Mouse (Mus musculus) lung, embryonic 16.5 days (tissue): ENCODE measurements around the gene Soga1. TPM values are rescaled to one million over a fixed set of nuclear protein-coding genes. Genes with fewer than 3 reads are reported as not detected.

Source experiments
- ATAC-seq: fragments of 200-750 bp; cut with Nextera tagmentation; 2 replicates; pipeline ENCODE4 v1.8.0; 2017; ENCODE audit warnings: low read depth, mild to moderate bottlenecking, moderate library complexity
- H3K27ac ChIP-seq: fragments of 300-500 bp; sonication (generic); 2 replicates; pipeline ENCODE4 v1.5.1; 2014; ENCODE audit warnings: mild to moderate bottlenecking, control low read depth, low read length
- H3K27me3 ChIP-seq: fragments of 300-500 bp; sonication (generic); 2 replicates; pipeline ENCODE4 v1.6.1; 2014; ENCODE audit warnings: low read depth, low read length, mixed read lengths; ENCODE audit not compliant: control insufficient read depth, insufficient read depth
- H3K36me3 ChIP-seq: fragments of 300-500 bp; sonication (generic); 2 replicates; pipeline ENCODE4 v1.6.1; 2014; ENCODE audit warnings: low read length; ENCODE audit not compliant: control insufficient read depth, insufficient read depth
- H3K4me1 ChIP-seq: fragments of 300-500 bp; sonication (generic); replicated peaks from 2 replicates; pipeline ENCODE4 v1.6.1; 2014; ENCODE audit warnings: low read length, mixed read lengths; ENCODE audit not compliant: control insufficient read depth, insufficient read depth
- H3K4me2 ChIP-seq: fragments of 300-500 bp; sonication (generic); 2 replicates; pipeline ENCODE4 v1.6.1; 2014; ENCODE audit warnings: low read depth, low read length, control low read depth
- H3K4me3 ChIP-seq: fragments of 300-500 bp; sonication (generic); 2 replicates; pipeline ENCODE4 v1.5.1; 2014; ENCODE audit warnings: mild to moderate bottlenecking, low read length, control low read depth
- H3K9ac ChIP-seq: fragments of 300-500 bp; sonication (generic); 2 replicates; pipeline ENCODE4 v1.6.1; 2014; ENCODE audit warnings: low read length, control low read depth
- H3K9me3 ChIP-seq: fragments of 300-500 bp; sonication (generic); 2 replicates; pipeline ENCODE4 v1.6.1; 2016; ENCODE audit warnings: low read length; ENCODE audit not compliant: control insufficient read depth
- WGBS: fragments of 180-500 bp; shearing (Covaris S2); extraction: QIAGEN DNeasy Blood & Tissue Kit; methylation state at CpG from one replicate; pipeline ENCODE4 v1.1.7; 2014; 5-methylcytosine and 5-hydroxymethylcytosine counted together
- polyA plus RNA-seq: library from polyadenylated mRNA; unstranded; fragments of >200 nt; fragmentation: Nextera tagmentation; extraction: Ambion mirVana; gene quantifications from 2 replicates; pipeline ENCODE4 v1.2.1, GENCODE M21; 2015

The Soga1 gene
- polyA plus RNA-seq, 1 experiment from 2014 or later = 4.1 TPM

DNA sequence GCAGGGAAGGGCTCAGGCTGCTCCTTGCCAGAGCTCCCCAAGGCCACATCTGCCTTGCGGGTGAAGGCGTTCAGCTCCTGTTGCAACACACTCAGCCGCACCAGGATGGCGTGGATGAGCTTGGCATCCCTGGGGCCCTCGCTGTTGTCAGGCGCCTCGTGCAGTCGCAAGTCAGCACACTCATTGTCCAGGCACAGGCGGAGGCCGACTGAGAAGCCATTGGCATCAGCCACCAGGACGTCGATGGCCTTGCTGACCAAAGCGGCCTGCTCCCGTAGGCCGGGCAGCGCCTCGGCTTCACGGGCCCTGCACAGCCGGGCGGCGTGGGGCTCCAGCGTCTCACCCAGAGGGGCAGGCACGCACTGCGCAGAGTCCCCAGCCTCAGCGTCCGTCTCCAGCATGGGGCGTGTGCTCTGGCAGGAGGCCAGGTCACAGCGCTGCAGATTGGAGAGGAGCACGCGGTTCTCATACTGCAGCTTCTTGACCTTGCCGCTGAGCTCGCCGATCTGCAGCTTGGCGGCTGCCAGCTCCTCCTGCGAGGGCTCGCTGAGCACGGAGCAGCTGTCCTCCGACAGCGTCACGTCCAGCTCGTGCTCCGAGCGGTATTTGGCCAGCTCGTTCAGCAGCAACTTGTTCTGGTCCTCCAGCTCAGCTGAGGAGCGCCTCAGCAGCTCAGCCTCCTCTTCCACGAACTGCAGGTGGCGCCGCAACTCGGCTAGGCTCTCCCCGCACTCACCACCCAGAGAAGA, 39.0 kb downstream of the Soga1 start:
- no peaks in the 10 kb centered on the region for H3K9me3 ChIP-seq
- peak overlapping the region; percentile 32; the same call in 1 of the 2 replicates for H3K9ac ChIP-seq
- no peak overlapping the region for H3K4me2 ChIP-seq
- H3K27me3 ChIP-seq = no peaks in the 10 kb centered on the region
- peaks cover 51% of the 10 kb centered on the region for H3K36me3 ChIP-seq
- no peak overlapping the region for H3K4me3 ChIP-seq
- H3K4me1 ChIP-seq = peaks cover 22% of the 10 kb centered on the region
- 56% methylated on average over 50 of the region's 50 CpGs for WGBS
- ATAC-seq = peak; percentile 96
- peak overlapping the region; percentile 76 for H3K27ac ChIP-seq

- H3K9me3 ChIP-seq = no peaks in the 10 kb centered on the region
- no peak for ATAC-seq
- no peak overlapping the region for H3K4me2 ChIP-seq
- peaks cover 14% of the 10 kb centered on the region for H3K4me1 ChIP-seq
- H3K27ac ChIP-seq = peak overlapping the region; percentile 10; the same call in 1 of the 2 replicates
- H3K9ac ChIP-seq = no peak overlapping the region
- peaks cover 57% of the 10 kb centered on the region for H3K36me3 ChIP-seq
- no peaks in the 10 kb centered on the region for H3K27me3 ChIP-seq
- WGBS = 75% methylated on average over 9 of the region's 9 CpGs
- no peak overlapping the region for H3K4me3 ChIP-seq
Measured at GRCm38 (mm10) chr2:157037303-157037702, 41.8 kb downstream of the Soga1 start.

- peaks cover 14% of the 10 kb centered on the region for H3K4me1 ChIP-seq
- H3K9me3 ChIP-seq = no peaks in the 10 kb centered on the region
- no peaks in the 10 kb centered on the region for H3K27me3 ChIP-seq
- H3K9ac ChIP-seq = no peak overlapping the region
- no peak overlapping the region for H3K4me2 ChIP-seq
- peaks cover 56% of the 10 kb centered on the region for H3K36me3 ChIP-seq
- no peak overlapping the region for H3K4me3 ChIP-seq
- WGBS = 85% methylated on average over 8 of the region's 8 CpGs
- no peak overlapping the region for H3K27ac ChIP-seq
- no peak for ATAC-seq
Measured at GRCm38 (mm10) chr2:157036400-157036799, 42.7 kb downstream of the Soga1 start.

- WGBS = 88% methylated on average over 7 of the region's 7 CpGs
- no peak for ATAC-seq
Measured at GRCm38 (mm10) chr2:157035371-157035770, 43.7 kb downstream of the Soga1 start.

GRCm38 (mm10) chr2:157030804-157031203, 48.2 kb downstream of the Soga1 start:
- H3K9ac ChIP-seq = no peak overlapping the region
- ATAC-seq = peak; percentile 70
- H3K36me3 ChIP-seq = peaks cover 71% of the 10 kb centered on the region
- no peaks in the 10 kb centered on the region for H3K9me3 ChIP-seq
- H3K4me3 ChIP-seq = no peak overlapping the region
- H3K27ac ChIP-seq = no peak overlapping the region
- WGBS = 48% methylated on average over 9 of the region's 9 CpGs
- no peak overlapping the region for H3K4me2 ChIP-seq
- no peaks in the 10 kb centered on the region for H3K4me1 ChIP-seq
- no peaks in the 10 kb centered on the region for H3K27me3 ChIP-seq

More at GRCm38 (mm10) chr2:157035371-157035770, 43.7 kb downstream of the Soga1 start:
- Histone ChIP-seq H3K4me3 (no peak overlapping the region), H3K36me3 (peaks cover 55% of the 10 kb centered on the region), H3K27me3 (no peaks in the 10 kb centered on the region), H3K4me1 (peaks cover 7% of the 10 kb centered on the region), H3K9me3 (no peaks in the 10 kb centered on the region), H3K4me2 (no peak overlapping the region), H3K9ac (no peak overlapping the region), H3K27ac (no peak overlapping the region)

- H3K9ac ChIP-seq = no peak overlapping the region
- H3K4me3 ChIP-seq = no peak overlapping the region
- no peaks in the 10 kb centered on the region for H3K27me3 ChIP-seq
- peaks cover 84% of the 10 kb centered on the region for H3K36me3 ChIP-seq
- 97% methylated on average over 4 of the region's 4 CpGs for WGBS
- H3K4me2 ChIP-seq = no peak overlapping the region
- H3K4me1 ChIP-seq = no peaks in the 10 kb centered on the region
- no peak for ATAC-seq
- peaks cover 5% of the 10 kb centered on the region; the same call in 1 of the 2 replicates for H3K9me3 ChIP-seq
- H3K27ac ChIP-seq = no peak overlapping the region
Measured at GRCm38 (mm10) chr2:157028261-157028660, 50.8 kb downstream of the Soga1 start.

GRCm38 (mm10) chr2:157027106-157028008, 51.7 kb downstream of the Soga1 start:
- no peak for ATAC-seq
- 76% methylated on average over 21 of the region's 21 CpGs for WGBS
- peaks cover 85% of the 10 kb centered on the region for H3K36me3 ChIP-seq
- no peaks in the 10 kb centered on the region for H3K4me1 ChIP-seq
- H3K9ac ChIP-seq = no peak overlapping the region
- H3K27me3 ChIP-seq = no peaks in the 10 kb centered on the region
- H3K4me3 ChIP-seq = no peak overlapping the region
- no peak overlapping the region for H3K4me2 ChIP-seq
- peaks cover 5% of the 10 kb centered on the region; the same call in 1 of the 2 replicates for H3K9me3 ChIP-seq
- no peak overlapping the region for H3K27ac ChIP-seq

DNA sequence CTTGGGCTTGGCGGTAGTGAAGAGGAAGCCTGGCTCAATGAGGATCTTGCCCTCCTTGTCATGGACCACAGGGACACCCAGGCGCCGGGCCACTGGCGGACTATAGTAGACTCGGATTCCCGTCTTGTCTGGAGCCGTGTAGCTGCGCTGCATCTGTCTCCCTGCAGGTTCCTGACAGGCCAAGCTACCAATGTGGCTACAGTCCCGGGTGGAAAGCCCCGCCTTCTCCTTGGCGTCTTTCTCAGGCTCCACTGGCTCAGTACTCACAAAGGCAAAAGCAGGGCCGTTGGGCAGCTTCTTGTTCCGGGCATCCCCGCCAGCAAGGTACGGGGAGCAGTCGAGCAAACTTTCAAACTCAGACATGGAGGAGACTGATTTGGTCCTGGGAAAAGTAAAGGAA, 57.9 kb downstream of the Soga1 start:
- no peak overlapping the region for H3K9ac ChIP-seq
- no peak overlapping the region for H3K4me2 ChIP-seq
- no peaks in the 10 kb centered on the region for H3K4me1 ChIP-seq
- WGBS = 94% methylated on average over 16 of the region's 16 CpGs
- H3K36me3 ChIP-seq = peaks cover 88% of the 10 kb centered on the region
- H3K4me3 ChIP-seq = no peak overlapping the region
- ATAC-seq = no peak
- no peaks in the 10 kb centered on the region for H3K27me3 ChIP-seq
- no peak overlapping the region for H3K27ac ChIP-seq
- peaks cover 5% of the 10 kb centered on the region; the same call in 1 of the 2 replicates for H3K9me3 ChIP-seq

GRCm38 (mm10) chr2:157019228-157019627, 59.8 kb downstream of the Soga1 start:
- 88% methylated on average over 4 of the region's 4 CpGs for WGBS

More at GRCm38 (mm10) chr2:157019228-157019627, 59.8 kb downstream of the Soga1 start:
- no peak overlapping the region for H3K4me2 ChIP-seq
- no peaks in the 10 kb centered on the region for H3K27me3 ChIP-seq
- no peak overlapping the region for H3K9ac ChIP-seq
- no peak overlapping the region for H3K27ac ChIP-seq
- peaks cover 75% of the 10 kb centered on the region for H3K36me3 ChIP-seq
- H3K4me3 ChIP-seq = no peak overlapping the region
- ATAC-seq = no peak
- no peaks in the 10 kb centered on the region for H3K9me3 ChIP-seq
- no peaks in the 10 kb centered on the region for H3K4me1 ChIP-seq
